Mouse (Mus musculus) neural tube, embryonic 12.5 days (tissue): ENCODE measurements around the gene Gm49333. TPM values are rescaled to one million over a fixed set of nuclear protein-coding genes. Genes with fewer than 3 reads are reported as not detected.
"Not testable (repeated sequence)": the region's sequence is repeated elsewhere in the genome, so short reads cannot be mapped to it uniquely, and the experiment has no call there.

Experiments used
- ATAC-seq: fragments of 200-750 bp; cut with Nextera tagmentation; 2 replicates; pipeline ENCODE4 v1.8.0; 2017; ENCODE audit warnings: low read depth, mild to moderate bottlenecking, moderate TSS enrichment, moderate library complexity; ENCODE audit not compliant: low FRiP score
- H3K27ac ChIP-seq: fragments of 300-500 bp; sonication (generic); 2 replicates; pipeline ENCODE4 v1.5.1; 2016
- H3K27me3 ChIP-seq: fragments of 300-500 bp; sonication (generic); replicated peaks from 2 replicates; pipeline ENCODE4 v1.6.1; 2016; ENCODE audit warnings: mild to moderate bottlenecking
- H3K36me3 ChIP-seq: fragments of 300-500 bp; sonication (generic); 2 replicates; pipeline ENCODE4 v1.6.1; 2016; ENCODE audit warnings: mild to moderate bottlenecking
- H3K4me1 ChIP-seq: fragments of 300-500 bp; sonication (generic); 2 replicates; pipeline ENCODE4 v1.6.1; 2016
- H3K4me2 ChIP-seq: fragments of 300-500 bp; sonication (generic); replicated peaks from 2 replicates; pipeline ENCODE4 v1.6.1; 2016; ENCODE audit warnings: mild to moderate bottlenecking
- H3K4me3 ChIP-seq: fragments of 300-500 bp; sonication (generic); 2 replicates; pipeline ENCODE4 v1.5.1; 2016
- H3K9ac ChIP-seq: fragments of 300-500 bp; sonication (generic); 2 replicates; pipeline ENCODE4 v1.6.1; 2016; ENCODE audit warnings: mild to moderate bottlenecking
- H3K9me3 ChIP-seq: fragments of 300-500 bp; sonication (generic); 2 replicates; pipeline ENCODE4 v1.6.1; 2016; ENCODE audit warnings: mild to moderate bottlenecking
- WGBS: fragments of 180-500 bp; shearing (Covaris S2); methylation state at CpG from one replicate; pipeline ENCODE4 v1.1.7; 2016; 5-methylcytosine and 5-hydroxymethylcytosine counted together
- polyA plus RNA-seq: library from polyadenylated mRNA; unstranded; fragments of >200 nt; fragmentation: Nextera tagmentation; extraction: Ambion mirVana; gene quantifications from 2 replicates; pipeline ENCODE4 v1.2.1, GENCODE M21; 2016

The Gm49333 gene
- polyA plus RNA-seq, 1 experiment from 2014 or later: not detected

DNA sequence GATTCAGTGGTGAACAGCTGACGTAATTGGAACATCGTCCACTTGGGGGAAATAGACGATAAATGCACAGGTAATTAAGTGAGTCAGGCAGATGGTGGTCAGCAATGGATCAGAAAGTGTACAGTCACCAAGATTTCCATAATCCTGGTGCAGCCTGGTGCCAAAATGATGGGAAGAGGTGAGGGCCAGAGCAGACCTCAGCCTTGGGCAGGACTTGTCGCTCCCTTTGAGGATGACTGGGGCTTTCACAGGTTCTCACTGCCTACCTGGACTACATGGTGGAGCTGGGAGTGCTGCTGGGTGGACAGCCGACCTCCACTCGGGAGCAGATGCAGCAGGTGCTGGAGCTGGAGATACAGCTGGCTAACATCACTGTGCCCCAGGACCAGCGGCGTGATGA lies 26.0 kb downstream of the Gm49333 start:
- Histone ChIP-seq H3K27me3 (no peaks in the 10 kb centered on the region), H3K9me3 (no peaks in the 10 kb centered on the region), H3K4me3 (no peak overlapping the region), H3K4me1 (no peaks in the 10 kb centered on the region), H3K27ac (no peak overlapping the region), H3K4me2 (no peak overlapping the region), H3K36me3 (no peaks in the 10 kb centered on the region), H3K9ac (no peak overlapping the region)
- no peak for ATAC-seq
- 82% methylated on average over 8 of the region's 8 CpGs for WGBS

DNA sequence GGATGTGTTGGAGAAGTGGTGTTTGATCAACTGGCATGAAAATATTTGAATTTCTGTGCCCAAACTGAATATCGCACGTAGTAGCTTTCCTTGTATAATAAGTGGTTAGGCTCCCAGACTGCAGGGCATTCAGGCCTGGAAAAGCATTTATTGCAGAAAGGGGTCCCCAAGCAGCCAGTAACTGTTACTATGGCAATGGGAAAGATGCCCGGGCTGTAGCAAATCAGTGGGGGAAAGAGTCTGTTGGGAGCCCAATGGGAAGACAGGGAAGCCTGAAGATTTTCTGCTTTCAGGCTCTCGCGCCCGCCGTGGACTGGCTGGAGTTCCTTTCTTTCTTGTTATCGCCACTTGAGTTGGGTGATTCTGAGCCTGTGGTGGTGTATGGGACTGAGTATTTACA lies 27.0 kb downstream of the Gm49333 start:
- no peak overlapping the region for H3K9ac ChIP-seq
- H3K4me1 ChIP-seq: no peaks in the 10 kb centered on the region
- no peaks in the 10 kb centered on the region for H3K36me3 ChIP-seq
- ATAC-seq: no peak
- H3K27me3 ChIP-seq: no peaks in the 10 kb centered on the region
- WGBS: 83% methylated on average over 8 of the region's 8 CpGs
- no peak overlapping the region for H3K4me2 ChIP-seq
- no peak overlapping the region for H3K4me3 ChIP-seq
- H3K9me3 ChIP-seq: no peaks in the 10 kb centered on the region
- H3K27ac ChIP-seq: no peak overlapping the region

DNA sequence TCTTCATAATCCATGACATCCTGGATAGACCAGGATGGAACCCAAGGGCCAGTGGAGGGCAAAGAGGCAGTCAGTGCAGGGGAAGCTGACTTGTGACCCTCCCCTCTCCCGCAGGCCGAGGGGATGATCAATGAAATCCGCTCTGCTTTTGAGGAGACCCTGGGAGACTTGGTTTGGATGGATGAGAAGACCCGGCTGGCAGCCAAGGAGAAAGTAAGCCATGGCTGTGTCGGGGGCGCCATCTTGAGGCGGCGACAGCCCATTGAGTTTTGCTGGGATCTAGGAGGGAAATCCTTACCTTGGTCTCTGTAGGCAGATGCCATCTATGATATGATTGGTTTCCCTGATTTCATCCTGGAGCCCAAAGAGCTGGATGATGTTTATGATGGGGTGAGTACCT lies 30.8 kb downstream of the Gm49333 start:
- H3K27ac ChIP-seq: no peak overlapping the region
- ATAC-seq: peak; percentile 48; the same call in 1 of the 2 replicates
- H3K4me2 ChIP-seq: no peak overlapping the region
- no peaks in the 10 kb centered on the region for H3K9me3 ChIP-seq
- H3K4me3 ChIP-seq: no peak overlapping the region
- H3K27me3 ChIP-seq: no peaks in the 10 kb centered on the region
- no peaks in the 10 kb centered on the region for H3K36me3 ChIP-seq
- H3K4me1 ChIP-seq: no peaks in the 10 kb centered on the region
- 3% methylated on average over 8 of the region's 8 CpGs for WGBS
- H3K9ac ChIP-seq: no peak overlapping the region

DNA sequence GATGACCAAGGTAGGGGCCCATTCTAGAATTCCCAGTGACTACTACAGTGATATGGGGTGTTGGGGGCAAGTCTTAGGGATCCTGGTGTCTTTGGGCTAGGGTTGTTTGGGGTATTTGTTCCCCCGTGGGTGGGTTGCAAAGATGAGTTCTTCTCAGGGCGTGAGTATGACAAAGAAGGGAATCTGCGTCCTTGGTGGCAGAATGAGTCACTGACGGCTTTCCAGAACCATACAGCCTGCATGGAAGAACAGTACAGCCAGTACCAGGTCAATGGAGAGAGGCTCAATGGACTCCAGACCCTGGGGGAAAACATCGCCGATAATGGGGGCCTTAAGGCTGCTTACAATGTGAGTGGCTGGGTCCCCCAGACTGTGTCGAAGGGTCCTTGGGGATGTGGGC lies 32.5 kb downstream of the Gm49333 start:
- Histone ChIP-seq H3K9ac (no peak overlapping the region), H3K27me3 (no peaks in the 10 kb centered on the region), H3K36me3 (no peaks in the 10 kb centered on the region), H3K27ac (no peak overlapping the region), H3K4me3 (no peak overlapping the region), H3K4me1 (no peaks in the 10 kb centered on the region), H3K9me3 (no peaks in the 10 kb centered on the region), H3K4me2 (no peak overlapping the region)
- no peak for ATAC-seq
- 93% methylated on average over 7 of the region's 7 CpGs for WGBS

GRCm38 (mm10) chr16:20651076-20651946 lies 39.9 kb downstream of the Gm49333 start, which contains the start of gene Psmd2:
Psmd2 (plus strand) TSS chr16:20651652.
- peak; percentile 95 for ATAC-seq
- Histone ChIP-seq H3K27ac (no peak within 1 kb of the TSS), H3K4me3 (peak within 1 kb of the TSS; percentile 71), H3K36me3 (peaks cover 20% of the 10 kb centered on the region), H3K27me3 (no peaks in the 10 kb centered on the region), H3K9ac (peak within 1 kb of the TSS; percentile 87), H3K9me3 (no peaks in the 10 kb centered on the region), H3K4me2 (peak within 1 kb of the TSS; percentile 91), H3K4me1 (peaks cover 16% of the 10 kb centered on the region)
- WGBS: 2% methylated on average over 46 of the region's 46 CpGs

DNA sequence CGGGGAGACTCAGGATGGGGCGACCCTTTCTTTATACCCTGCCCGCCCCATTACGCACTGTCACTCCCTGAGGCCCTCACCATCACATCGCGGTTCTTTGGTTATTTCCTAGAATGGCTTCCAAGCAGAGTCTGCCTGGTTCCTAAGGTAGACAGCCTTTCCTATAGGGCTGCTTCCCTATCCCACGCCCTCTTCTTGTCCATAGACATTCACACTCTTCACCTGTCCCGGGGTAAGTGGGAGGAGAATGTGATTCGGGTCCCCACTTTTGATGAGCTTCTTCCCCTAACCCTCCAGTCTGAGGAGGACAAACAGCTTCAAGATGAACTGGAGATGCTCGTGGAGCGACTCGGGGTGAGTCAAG lies 40.5 kb downstream of the Gm49333 start:
- peaks cover 26% of the 10 kb centered on the region for H3K36me3 ChIP-seq
- peak overlapping the region; percentile 71 for H3K4me3 ChIP-seq
- H3K4me1 ChIP-seq: peaks cover 16% of the 10 kb centered on the region
- H3K4me2 ChIP-seq: peak overlapping the region; percentile 91
- 11% methylated on average over 12 of the region's 12 CpGs for WGBS
- peak overlapping the region; percentile 87 for H3K9ac ChIP-seq
- no peaks in the 10 kb centered on the region for H3K9me3 ChIP-seq
- no peaks in the 10 kb centered on the region for H3K27me3 ChIP-seq
- ATAC-seq: no peak
- no peak overlapping the region for H3K27ac ChIP-seq

DNA sequence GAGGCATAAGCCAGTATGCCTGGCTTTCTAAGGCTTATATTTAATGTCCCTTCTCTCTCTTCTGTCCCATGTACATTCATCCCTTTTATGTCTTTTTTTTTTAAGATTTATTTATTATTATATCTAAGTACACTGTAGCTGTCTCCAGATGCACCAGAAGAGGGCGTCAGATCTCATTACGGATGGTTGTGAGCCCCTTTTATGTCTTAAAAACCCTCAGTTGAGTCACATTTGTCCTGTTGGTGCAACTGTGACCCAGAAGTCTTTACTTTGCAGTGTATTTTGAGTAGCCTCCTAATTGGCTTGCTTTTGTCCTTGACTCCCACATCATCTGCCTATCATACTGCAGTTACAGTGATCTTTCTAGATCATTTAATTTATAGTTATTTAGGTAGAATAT lies 41.9 kb downstream of the Gm49333 start:
- Histone ChIP-seq H3K9ac (no peak overlapping the region), H3K4me3 (no peak overlapping the region), H3K27me3 (no peaks in the 10 kb centered on the region), H3K4me1 (peaks cover 16% of the 10 kb centered on the region), H3K36me3 (peaks cover 40% of the 10 kb centered on the region), H3K4me2 (peak overlapping the region; percentile 91; the same call in 1 of the 2 replicates), H3K9me3 (no peaks in the 10 kb centered on the region), H3K27ac (no peak overlapping the region)
- WGBS: 51% methylated on average over 2 of the region's 2 CpGs
- ATAC-seq: no peak

- Histone ChIP-seq H3K36me3 (peaks cover 82% of the 10 kb centered on the region), H3K4me3 (no peak overlapping the region), H3K4me2 (no peak overlapping the region), H3K27ac (no peak overlapping the region), H3K4me1 (peaks cover 6% of the 10 kb centered on the region), H3K9me3 (no peaks in the 10 kb centered on the region), H3K27me3 (no peaks in the 10 kb centered on the region), H3K9ac (no peak overlapping the region)
- 91% methylated on average over 4 of the region's 4 CpGs for WGBS
- ATAC-seq: no peak
Observed at GRCm38 (mm10) chr16:20657661-20658060, 46.3 kb downstream of the Gm49333 start.

DNA sequence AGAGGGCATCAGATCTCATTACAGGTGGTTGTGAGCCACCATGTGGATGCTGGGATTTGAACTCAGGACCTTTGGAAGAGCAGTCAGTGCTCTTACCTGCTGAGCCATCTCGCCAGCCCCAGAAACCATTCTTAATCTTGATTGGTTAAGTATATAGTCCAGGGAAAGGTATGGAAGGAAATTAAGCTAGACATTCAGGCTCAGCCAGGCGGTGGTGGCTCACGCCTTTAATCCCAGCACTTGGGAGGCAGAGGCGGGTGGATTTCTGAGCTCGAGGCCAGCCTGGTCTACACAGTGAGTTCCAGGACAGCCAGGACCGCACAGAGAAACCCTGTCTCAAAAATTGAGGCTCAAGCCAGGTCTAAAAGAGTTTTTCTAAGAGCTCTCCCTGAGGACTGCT lies 56.6 kb downstream of the Gm49333 start, which contains the start of gene Eif4g1:
Eif4g1 (plus strand) TSS at position 301 of the 400 bp plus-strand sequence.
- H3K4me1 ChIP-seq, H3K27ac ChIP-seq, H3K4me3 ChIP-seq, H3K4me2 ChIP-seq, H3K9me3 ChIP-seq, H3K27me3 ChIP-seq, ATAC-seq, H3K9ac ChIP-seq: not testable (repeated sequence)
- peaks cover 16% of the 10 kb centered on the region for H3K36me3 ChIP-seq
- 97% methylated on average over 5 of the region's 6 CpGs for WGBS

GRCm38 (mm10) chr16:20670291-20670690 lies 58.9 kb downstream of the Gm49333 start:
- no peak overlapping the region for H3K4me2 ChIP-seq
- ATAC-seq: no peak
- 92% methylated on average over 3 of the region's 3 CpGs for WGBS
- H3K4me3 ChIP-seq: no peak overlapping the region
- H3K27ac ChIP-seq: no peak overlapping the region
- H3K36me3 ChIP-seq: peaks cover 2% of the 10 kb centered on the region
- H3K27me3 ChIP-seq: no peaks in the 10 kb centered on the region
- H3K9ac ChIP-seq: no peak overlapping the region
- no peaks in the 10 kb centered on the region for H3K9me3 ChIP-seq
- peaks cover 15% of the 10 kb centered on the region for H3K4me1 ChIP-seq

GRCm38 (mm10) chr16:20671886-20672285 lies 60.5 kb downstream of the Gm49333 start:
- H3K9ac ChIP-seq: no peak overlapping the region
- H3K9me3 ChIP-seq: no peaks in the 10 kb centered on the region
- H3K4me1 ChIP-seq: peaks cover 15% of the 10 kb centered on the region
- H3K36me3 ChIP-seq: peaks cover 16% of the 10 kb centered on the region
- H3K27me3 ChIP-seq: no peaks in the 10 kb centered on the region
- H3K27ac ChIP-seq: no peak overlapping the region
- 28% methylated on average over 6 of the region's 6 CpGs for WGBS
- H3K4me3 ChIP-seq: peak overlapping the region; percentile 98; the same call in 1 of the 2 replicates
- ATAC-seq: no peak
- H3K4me2 ChIP-seq: peak overlapping the region; percentile 99

GRCm38 (mm10) chr16:20672500-20672902 lies 61.1 kb downstream of the Gm49333 start:
- Histone ChIP-seq H3K9ac (peak overlapping the region; percentile 97), H3K27ac (peak overlapping the region; percentile 83), H3K4me1 (peaks cover 15% of the 10 kb centered on the region), H3K9me3 (no peaks in the 10 kb centered on the region), H3K36me3 (peaks cover 22% of the 10 kb centered on the region), H3K4me3 (peak overlapping the region; percentile 98), H3K4me2 (peak overlapping the region; percentile 99), H3K27me3 (no peaks in the 10 kb centered on the region)
- 1% methylated on average over 38 of the region's 38 CpGs for WGBS
- ATAC-seq: peak; percentile 94
